21 mouse cellular contexts compared by ENCODE assay signal in genomic region chr8:46697566-46697965, GRCm38 (mm10). TPM values are rescaled to one million over a fixed set of nuclear protein-coding genes. Genes with fewer than 3 reads are reported as not detected.
DNase-seq lines count a peak whose midpoint lies in the region; ATAC-seq lines count a peak whose summit lies in the region.
"Had no signal": no experiment of that assay in that cellular context is flagged by ENCODE, and none has a peak within 500 bp of the region (broad histone marks: within the 10 kb centered on the region; RNA-seq: fewer than 3 reads in every experiment).

No protein-coding gene starts in this region.

- H3K4me2 ChIP-seq in embryonic facial prominence, embryonic 13.5 days, result no peak overlapping the region
- H3K4me2 ChIP-seq: embryonic facial prominence, embryonic 12.5 days; hindbrain, embryonic 13.5 days; intestine, embryonic 15.5 days had no signal

- no peaks in the 10 kb centered on the region for H3K9me3 ChIP-seq in embryonic facial prominence, embryonic 13.5 days
- no peaks in the 10 kb centered on the region for H3K9me3 ChIP-seq in embryonic facial prominence, embryonic 10.5 days
- H3K9me3 ChIP-seq: embryonic facial prominence, embryonic 12.5 days; hindbrain, embryonic 13.5 days; intestine, embryonic 15.5 days had no signal

- DNase-seq in embryonic facial prominence, embryonic 10.5 days (ENCODE audit: low spot score), result no peak
- DNase-seq in 416B (ENCODE audit: low read depth) (peak; percentile 55), NIH3T3 (ENCODE audit: low read depth) (peak; percentile 65)
- no peak for DNase-seq in layer of hippocampus, postnatal 36 days
- no peak for DNase-seq in lung, postnatal 36 days
- DNase-seq: B cell, adult 2 months; cerebellum, adult 11 months; cerebellum, adult 8-10 months; cerebellum, postnatal 14 days; embryo, embryonic 11 days; gastrocnemius, postnatal 10 days; heart, postnatal 14 days; kidney, adult 18-20 months had no signal

- ATAC-seq in embryonic facial prominence, embryonic 13.5 days (ENCODE audit: insufficient number of reproducible peaks, insufficient read depth, low FRiP score, low TSS enrichment, low read depth), result no peak
- peak; percentile 34 for ATAC-seq in granulocyte monocyte progenitor cell, adult 5-6 weeks (replicated peaks; ENCODE audit: poor library complexity, severe bottlenecking)
- ATAC-seq: forebrain, embryonic 16.5 days; hindbrain, postnatal 0 days; intestine, embryonic 15.5 days had no signal

- H3K27me3 ChIP-seq in embryonic facial prominence, embryonic 13.5 days, result no peaks in the 10 kb centered on the region; the same call in 1 of the 2 replicates
- H3K27me3 ChIP-seq in embryonic facial prominence, embryonic 10.5 days (replicated peaks; ENCODE audit: low read depth, poor library complexity, severe bottlenecking), result no peaks in the 10 kb centered on the region
- H3K27me3 ChIP-seq: embryonic facial prominence, embryonic 12.5 days; hindbrain, embryonic 13.5 days; intestine, embryonic 15.5 days had no signal

- H3K27ac ChIP-seq in embryonic facial prominence, embryonic 13.5 days, result peak overlapping the region; percentile 75
- no peak overlapping the region for H3K27ac ChIP-seq in embryonic facial prominence, embryonic 10.5 days (replicated peaks)
- H3K27ac ChIP-seq: embryonic facial prominence, embryonic 12.5 days; hindbrain, embryonic 13.5 days; hindbrain, postnatal 0 days; intestine, embryonic 15.5 days had no signal

- WGBS in embryonic facial prominence, embryonic 13.5 days, result 89% methylated on average over 4 of the region's 4 CpGs
- WGBS in embryonic facial prominence, embryonic 10.5 days, result 89% methylated on average over 4 of the region's 4 CpGs

- no peak overlapping the region for H3K4me3 ChIP-seq in embryonic facial prominence, embryonic 13.5 days
- no peak overlapping the region for H3K4me3 ChIP-seq in embryonic facial prominence, embryonic 10.5 days
- H3K4me3 ChIP-seq: embryonic facial prominence, embryonic 12.5 days; erythroblast, embryonic 14.5 days; hindbrain, embryonic 13.5 days; intestine, embryonic 15.5 days had no signal

- H3K9ac ChIP-seq in embryonic facial prominence, embryonic 13.5 days, result no peak overlapping the region
- H3K9ac ChIP-seq: embryonic facial prominence, embryonic 12.5 days; hindbrain, embryonic 13.5 days; intestine, embryonic 15.5 days had no signal

- H3K36me3 ChIP-seq in embryonic facial prominence, embryonic 13.5 days, result no peaks in the 10 kb centered on the region
- no peaks in the 10 kb centered on the region for H3K36me3 ChIP-seq in embryonic facial prominence, embryonic 10.5 days (replicated peaks)
- H3K36me3 ChIP-seq: embryonic facial prominence, embryonic 12.5 days; hindbrain, embryonic 13.5 days; intestine, embryonic 15.5 days had no signal

- peaks cover 23% of the 10 kb centered on the region for H3K4me1 ChIP-seq in embryonic facial prominence, embryonic 13.5 days
- H3K4me1 ChIP-seq in embryonic facial prominence, embryonic 10.5 days, result no peaks in the 10 kb centered on the region

RNA-seq across cellular contexts. Expression of gene Irf2, which starts 42.0 kb away (rescaled TPM):
- polyA plus RNA-seq in embryonic facial prominence, embryonic 13.5 days (2015; fragmentation: Nextera tagmentation; extraction: Ambion mirVana), result 27.1 and 30.0 TPM in 2 replicates
- polyA plus RNA-seq in embryonic facial prominence, embryonic 10.5 days (2016; fragmentation: Nextera tagmentation; extraction: Ambion mirVana), result 9.7 TPM in 2 replicates
- 48.8 and 67.9 TPM in 2 replicates for total RNA-seq in granulocyte monocyte progenitor cell, adult 5-6 weeks (2014; fragmentation: Nextera tagmentation)
- total RNA-seq in granulocyte monocyte progenitor cell, adult 5-6 weeks (2017), result 12.6 and 20.4 TPM in 2 replicates
- 10 to 100 TPM; 61.8 to 62.2 TPM for total RNA-seq in layer of hippocampus, postnatal 36 days (2021)

Comparison
In these comparisons a context has a peak if more than half of its experiments do, and no peak if none do; other contexts are left out.
1. DNase-seq: peak in 416B (single experiment) and NIH3T3 (single experiment); none in embryonic facial prominence, embryonic 10.5 days (single experiment), layer of hippocampus, postnatal 36 days (0 of 2) and lung, postnatal 36 days (single experiment).